Mouse (Mus musculus) hindbrain, embryonic 11.5 days (tissue): Measurements from ENCODE around the gene Rgsl1. TPM values are rescaled to one million over a fixed set of nuclear protein-coding genes. Genes with fewer than 3 reads are reported as not detected.
"Not testable (repeated sequence)": the region's sequence is repeated elsewhere in the genome, so short reads cannot be mapped to it uniquely, and the experiment has no call there.

ENCODE experiments used
- ATAC-seq: fragments of 200-750 bp; cut with Nextera tagmentation; 2 replicates; pipeline ENCODE4 v1.8.0; 2017; ENCODE audit warnings: mild to moderate bottlenecking, moderate TSS enrichment, moderate library complexity; ENCODE audit not compliant: low FRiP score
- DNase-seq: peaks from one replicate; pipeline ENCODE4 v3.0.0-alpha.2; 2015; ENCODE audit warnings: low spot score
- H3K27ac ChIP-seq: fragments of 300-500 bp; sonication (generic); 2 replicates; pipeline ENCODE4 v1.5.1; 2014; ENCODE audit warnings: mild to moderate bottlenecking, low read depth, low read length
- H3K27me3 ChIP-seq: fragments of 300-500 bp; sonication (generic); 2 replicates; pipeline ENCODE4 v1.6.1; 2014; ENCODE audit warnings: mild to moderate bottlenecking, low read length, moderate library complexity, mixed read lengths; ENCODE audit not compliant: control insufficient read depth, insufficient read depth
- H3K36me3 ChIP-seq: fragments of 300-500 bp; sonication (generic); 2 replicates; pipeline ENCODE4 v1.6.1; 2014; ENCODE audit warnings: mild to moderate bottlenecking, low read length, moderate library complexity, mixed read lengths; ENCODE audit not compliant: control insufficient read depth, insufficient read depth
- H3K4me1 ChIP-seq: fragments of 300-500 bp; sonication (generic); replicated peaks from 2 replicates; pipeline ENCODE4 v1.6.1; 2014; ENCODE audit warnings: low read length, mixed read lengths; ENCODE audit not compliant: control insufficient read depth, insufficient read depth
- H3K4me2 ChIP-seq: fragments of 300-500 bp; sonication (generic); replicated peaks from 2 replicates; pipeline ENCODE4 v1.6.1; 2014; ENCODE audit warnings: mild to moderate bottlenecking, low read depth, low read length
- H3K4me3 ChIP-seq: fragments of 300-500 bp; sonication (generic); 2 replicates; pipeline ENCODE4 v1.5.1; 2014; ENCODE audit warnings: low read depth, low read length
- H3K9ac ChIP-seq: fragments of 300-500 bp; sonication (generic); 2 replicates; pipeline ENCODE4 v1.6.1; 2014; ENCODE audit warnings: low read depth, low read length
- H3K9me3 ChIP-seq: fragments of 300-500 bp; sonication (generic); 2 replicates; pipeline ENCODE4 v1.6.1; 2016; ENCODE audit warnings: low read length; ENCODE audit not compliant: control insufficient read depth
- WGBS: fragments of 180-500 bp; shearing (Covaris S2); extraction: QIAGEN DNeasy Blood & Tissue Kit; methylation state at CpG from one replicate; pipeline ENCODE4 v1.1.7; 2014; 5-methylcytosine and 5-hydroxymethylcytosine counted together
- polyA plus RNA-seq: library from polyadenylated mRNA; unstranded; fragments of >200 nt; fragmentation: Nextera tagmentation; extraction: Ambion mirVana; gene quantifications from 2 replicates; pipeline ENCODE4 v1.2.1, GENCODE M21; 2014

Rgsl1 gene
- polyA plus RNA-seq: 0.08 TPM in 1 of 2 replicates, not detected in the other

DNA sequence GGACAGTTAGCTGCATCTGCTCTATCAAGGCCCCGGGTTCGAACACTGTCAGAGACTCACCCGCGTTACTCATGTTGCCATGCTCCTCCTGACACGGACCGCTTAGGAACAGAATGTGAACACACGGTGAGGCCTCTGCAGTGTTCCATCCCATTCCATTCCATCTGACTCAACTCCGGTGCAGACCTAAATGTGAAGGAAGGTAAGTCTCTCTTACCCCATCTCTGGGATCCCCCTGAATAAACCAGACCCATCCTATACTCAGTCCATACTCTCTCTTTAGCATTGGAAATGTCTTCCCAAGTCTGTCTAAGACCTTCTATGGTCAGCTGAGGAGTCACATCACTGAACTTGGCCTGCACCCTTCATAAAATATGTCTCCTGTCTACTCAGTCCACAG lies at the start of gene Rgsl1:
TSS of gene Rgsl1 (minus strand) at position 101 of the 400 bp plus-strand sequence.
- DNase-seq: no peak
- Histone ChIP-seq H3K4me1 (no peaks in the 10 kb centered on the region), H3K4me2 (no peak within 1 kb of the TSS), H3K9me3 (no peaks in the 10 kb centered on the region), H3K27ac (no peak within 1 kb of the TSS), H3K27me3 (no peaks in the 10 kb centered on the region), H3K36me3 (no peaks in the 10 kb centered on the region), H3K4me3 (no peak within 1 kb of the TSS), H3K9ac (no peak within 1 kb of the TSS)
- WGBS: 91% methylated on average over 8 of the region's 8 CpGs
- no peak for ATAC-seq

DNA sequence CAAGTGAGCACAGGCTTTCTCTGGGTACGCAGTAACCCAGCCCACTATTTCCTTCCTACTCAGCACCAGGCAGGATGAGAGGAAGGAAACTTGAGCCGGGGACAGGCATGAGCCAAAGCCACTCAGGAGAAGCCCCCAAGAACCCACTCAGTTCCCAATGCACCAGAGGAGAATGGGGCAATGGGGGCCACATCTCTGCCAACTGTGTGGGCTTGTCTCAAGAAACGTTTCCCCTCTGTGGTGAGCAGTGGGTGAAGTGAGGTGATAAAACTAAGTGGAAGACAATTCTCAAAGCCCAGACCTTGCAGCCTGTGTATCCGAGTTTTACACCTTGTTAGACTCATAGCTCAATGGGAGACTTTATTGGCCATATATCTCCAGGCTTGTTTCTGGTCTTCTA lies 47.5 kb upstream of the Rgsl1 start, which contains the start of gene Teddm1a:
TSS of gene Teddm1a (plus strand) at position 301 of the 400 bp plus-strand sequence.
- Histone ChIP-seq H3K4me1 (no peaks in the 10 kb centered on the region), H3K27me3 (no peaks in the 10 kb centered on the region), H3K36me3 (no peaks in the 10 kb centered on the region), H3K9me3 (no peaks in the 10 kb centered on the region), H3K27ac (no peak within 1 kb of the TSS), H3K9ac (no peak within 1 kb of the TSS), H3K4me2 (no peak within 1 kb of the TSS), H3K4me3 (no peak within 1 kb of the TSS)
- ATAC-seq: no peak
- 73% methylated on average over 4 of the region's 4 CpGs for WGBS
- no peak for DNase-seq

DNA sequence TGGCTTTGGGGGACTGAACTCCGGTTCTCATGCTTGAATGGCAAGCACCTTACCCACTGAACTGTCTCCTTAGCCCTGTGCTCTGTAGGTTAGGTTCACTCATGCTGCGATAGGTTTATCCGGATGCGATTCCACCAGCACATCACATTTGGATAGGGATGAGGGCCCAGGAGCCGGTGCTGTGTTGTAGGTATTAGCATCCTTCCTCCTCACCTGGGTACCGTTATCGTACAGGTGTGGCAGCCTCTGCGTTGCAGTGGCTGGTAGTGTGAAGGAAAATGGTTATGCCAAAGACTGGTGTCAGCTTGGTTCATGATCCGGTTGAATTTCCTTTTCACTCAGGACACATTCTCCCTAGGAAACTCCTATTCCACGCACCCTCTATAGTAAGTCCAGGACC lies 46.2 kb upstream of the Rgsl1 start:
- H3K4me2 ChIP-seq: no peak overlapping the region
- H3K9ac ChIP-seq: no peak overlapping the region
- no peaks in the 10 kb centered on the region for H3K36me3 ChIP-seq
- WGBS: 94% methylated on average over 10 of the region's 10 CpGs
- no peak overlapping the region for H3K4me3 ChIP-seq
- ATAC-seq (no peak), DNase-seq (no peak)
- no peaks in the 10 kb centered on the region for H3K4me1 ChIP-seq
- H3K27ac ChIP-seq: no peak overlapping the region
- no peaks in the 10 kb centered on the region for H3K27me3 ChIP-seq
- H3K9me3 ChIP-seq: no peaks in the 10 kb centered on the region

DNA sequence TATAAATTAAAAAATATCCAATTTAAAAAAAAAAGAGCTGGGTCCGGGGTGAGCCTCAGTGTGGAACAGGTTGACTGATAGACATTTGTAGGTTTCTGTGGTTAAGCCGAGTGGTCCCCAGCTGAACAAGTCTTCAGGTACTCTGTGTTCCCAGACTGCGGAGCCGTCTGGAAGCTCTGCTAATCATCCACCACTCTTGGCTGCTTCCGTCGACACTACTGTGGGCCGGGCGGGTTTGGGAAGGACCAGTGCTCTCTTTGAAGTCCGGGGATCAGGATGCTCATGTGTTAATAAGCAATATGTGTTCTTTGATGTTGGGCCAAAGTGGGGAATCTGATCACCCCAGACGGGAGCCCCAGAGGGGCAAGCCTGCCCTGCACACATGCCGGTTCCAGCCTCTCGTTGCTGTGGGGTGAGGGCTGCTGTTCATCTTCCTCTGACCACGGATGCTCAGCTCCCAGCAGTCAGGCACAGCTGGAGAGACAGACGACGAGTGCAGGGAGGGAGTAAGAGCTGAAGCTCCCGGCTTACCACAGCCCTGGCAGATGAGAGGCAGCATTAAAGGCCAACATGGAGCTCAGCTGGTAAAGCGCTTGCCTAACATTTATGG lies 42.2 kb upstream of the Rgsl1 start:
- H3K9ac ChIP-seq: no peak overlapping the region
- no peak for DNase-seq
- no peaks in the 10 kb centered on the region for H3K4me1 ChIP-seq

DNA sequence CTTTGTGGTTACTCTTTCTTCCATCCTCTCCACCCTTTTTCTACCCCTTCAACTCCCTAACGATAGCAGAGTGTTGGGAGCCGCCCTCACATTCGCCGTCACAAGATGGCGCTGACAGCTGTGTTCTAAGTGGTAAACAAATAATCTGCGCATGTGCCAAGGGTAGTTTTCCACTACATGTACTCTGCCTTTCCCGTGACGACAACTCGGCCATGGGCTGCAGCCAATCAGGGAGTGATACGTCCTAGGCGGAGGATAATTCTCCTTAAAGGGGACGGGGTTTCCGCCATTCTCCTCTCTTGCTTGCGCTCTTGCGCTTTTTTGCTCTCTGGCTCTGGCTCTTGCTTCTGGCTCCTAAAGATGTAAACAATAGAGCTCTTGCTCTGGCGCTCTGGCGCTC lies 36.4 kb upstream of the Rgsl1 start:
- H3K4me2 ChIP-seq, DNase-seq, H3K36me3 ChIP-seq, H3K4me3 ChIP-seq, H3K9me3 ChIP-seq, ATAC-seq, H3K27ac ChIP-seq, H3K27me3 ChIP-seq, H3K9ac ChIP-seq, H3K4me1 ChIP-seq: not testable (repeated sequence)
- WGBS: 98% methylated on average over 17 of the region's 17 CpGs

More for the DNA sequence above, 42.2 kb upstream of the Rgsl1 start:
- WGBS: 43% methylated on average over 17 of the region's 17 CpGs
- H3K36me3 ChIP-seq: no peaks in the 10 kb centered on the region
- no peak overlapping the region for H3K4me2 ChIP-seq
- H3K4me3 ChIP-seq: no peak overlapping the region
- ATAC-seq: no peak
- no peaks in the 10 kb centered on the region for H3K27me3 ChIP-seq
- no peak overlapping the region for H3K27ac ChIP-seq
- H3K9me3 ChIP-seq: no peaks in the 10 kb centered on the region

DNA sequence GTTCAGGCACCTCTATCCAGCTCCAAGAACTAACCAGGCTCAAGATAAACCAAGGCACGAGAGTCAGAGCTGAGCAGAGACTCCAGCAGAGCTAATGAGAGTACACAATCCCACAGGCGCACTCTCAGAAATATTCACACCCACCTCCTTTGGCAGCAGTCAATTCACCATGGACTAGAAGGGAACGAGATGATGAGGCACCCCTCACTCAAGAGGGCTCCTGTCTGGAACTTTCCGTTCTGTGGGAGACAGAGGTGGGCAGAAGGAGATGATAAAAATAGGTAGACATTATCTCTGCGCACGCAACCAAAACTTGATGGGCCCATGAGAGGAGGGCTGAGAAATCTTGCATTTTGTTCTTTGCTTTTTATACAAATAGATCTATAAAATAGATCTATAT lies 30.1 kb upstream of the Rgsl1 start, which contains the start of gene Teddm1b:
TSS of gene Teddm1b (plus strand) at position 301 of the 400 bp plus-strand sequence.
- Histone ChIP-seq H3K4me3 (no peak within 1 kb of the TSS), H3K9ac (no peak within 1 kb of the TSS), H3K36me3 (no peaks in the 10 kb centered on the region), H3K9me3 (no peaks in the 10 kb centered on the region), H3K4me2 (no peak within 1 kb of the TSS), H3K27me3 (no peaks in the 10 kb centered on the region), H3K27ac (no peak within 1 kb of the TSS), H3K4me1 (no peaks in the 10 kb centered on the region)
- WGBS: 84% methylated on average over 6 of the region's 6 CpGs
- DNase-seq (no peak), ATAC-seq (no peak)

DNA sequence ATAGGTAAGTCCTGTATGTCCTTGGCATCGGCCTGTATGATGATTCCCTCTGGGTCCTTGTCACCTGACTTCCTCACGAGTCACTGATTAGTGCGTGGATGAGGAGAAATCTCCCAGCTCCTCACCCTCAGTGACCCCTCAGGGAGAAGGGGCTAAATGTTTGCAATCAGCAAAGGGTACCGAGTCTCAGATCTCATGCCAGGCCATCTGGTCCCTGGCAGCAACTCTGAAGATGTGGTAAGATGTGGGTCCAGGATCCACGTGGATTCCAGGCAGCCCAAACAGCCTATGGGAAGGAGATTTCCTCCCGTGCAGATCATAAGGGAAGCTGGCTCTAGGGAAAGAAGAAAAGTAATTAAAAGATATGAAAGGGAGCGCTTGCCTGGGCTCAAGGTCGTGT lies 12.0 kb upstream of the Rgsl1 start:
- H3K4me3 ChIP-seq: no peak overlapping the region
- H3K27me3 ChIP-seq: no peaks in the 10 kb centered on the region
- H3K4me1 ChIP-seq: no peaks in the 10 kb centered on the region
- no peak overlapping the region for H3K27ac ChIP-seq
- no peak for ATAC-seq
- no peaks in the 10 kb centered on the region for H3K36me3 ChIP-seq
- H3K4me2 ChIP-seq: no peak overlapping the region
- no peaks in the 10 kb centered on the region for H3K9me3 ChIP-seq
- WGBS: 81% methylated on average over 8 of the region's 8 CpGs
- no peak for DNase-seq
- H3K9ac ChIP-seq: no peak overlapping the region

DNA sequence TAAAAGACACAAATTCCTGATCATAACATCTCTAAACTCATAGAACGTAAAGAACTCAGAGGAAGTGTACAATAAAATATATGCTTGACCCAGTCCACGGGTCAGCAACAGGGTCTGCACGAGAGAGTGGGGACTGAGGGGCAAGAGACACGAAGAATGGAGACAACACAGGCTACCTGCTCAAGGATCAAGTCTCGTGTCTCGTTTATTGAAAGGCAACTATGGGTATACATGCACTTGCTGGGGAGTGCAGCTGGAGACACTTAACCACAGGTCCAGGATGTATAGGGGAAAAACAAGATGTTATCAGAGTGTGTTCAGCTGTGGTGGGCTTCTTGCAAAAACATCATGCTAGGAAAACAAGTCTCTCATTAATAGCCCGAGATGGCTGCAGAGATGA lies 8.8 kb upstream of the Rgsl1 start:
- H3K27me3 ChIP-seq, ATAC-seq, H3K4me1 ChIP-seq, H3K27ac ChIP-seq, H3K9ac ChIP-seq, H3K4me2 ChIP-seq, H3K9me3 ChIP-seq, H3K36me3 ChIP-seq, DNase-seq, H3K4me3 ChIP-seq: not testable (repeated sequence)
- WGBS: 87% methylated on average over 7 of the region's 7 CpGs

DNA sequence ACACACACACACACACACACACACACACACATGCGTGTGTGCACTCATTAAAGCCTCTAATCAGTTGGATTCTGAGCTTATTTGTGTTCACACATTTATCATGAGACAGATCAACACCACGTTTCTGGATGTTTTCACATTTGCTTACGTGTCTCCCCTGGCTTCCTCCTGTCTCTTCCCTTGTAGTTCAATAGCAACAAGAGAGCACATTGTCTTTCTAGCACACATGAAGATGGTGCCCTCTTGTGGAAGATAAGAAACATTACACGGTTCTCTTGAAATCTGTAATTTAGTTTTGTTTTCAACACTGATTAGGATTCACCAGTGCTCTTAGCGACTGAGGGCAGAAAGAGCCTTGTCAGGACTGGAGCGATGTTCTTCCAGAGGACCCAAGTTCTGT lies 2.9 kb upstream of the Rgsl1 start:
- no peaks in the 10 kb centered on the region for H3K27me3 ChIP-seq
- H3K9ac ChIP-seq: no peak overlapping the region
- DNase-seq: peak; percentile 43
- no peaks in the 10 kb centered on the region for H3K9me3 ChIP-seq
- no peaks in the 10 kb centered on the region for H3K4me1 ChIP-seq
- H3K36me3 ChIP-seq: no peaks in the 10 kb centered on the region
- H3K27ac ChIP-seq: no peak overlapping the region
- ATAC-seq: no peak; the same call in 1 of the 2 replicates
- WGBS: 29% methylated on average over 6 of the region's 6 CpGs
- no peak overlapping the region for H3K4me2 ChIP-seq
- no peak overlapping the region for H3K4me3 ChIP-seq
